22 mouse cellular contexts compared by ENCODE assay signal in the genomic region with DNA sequence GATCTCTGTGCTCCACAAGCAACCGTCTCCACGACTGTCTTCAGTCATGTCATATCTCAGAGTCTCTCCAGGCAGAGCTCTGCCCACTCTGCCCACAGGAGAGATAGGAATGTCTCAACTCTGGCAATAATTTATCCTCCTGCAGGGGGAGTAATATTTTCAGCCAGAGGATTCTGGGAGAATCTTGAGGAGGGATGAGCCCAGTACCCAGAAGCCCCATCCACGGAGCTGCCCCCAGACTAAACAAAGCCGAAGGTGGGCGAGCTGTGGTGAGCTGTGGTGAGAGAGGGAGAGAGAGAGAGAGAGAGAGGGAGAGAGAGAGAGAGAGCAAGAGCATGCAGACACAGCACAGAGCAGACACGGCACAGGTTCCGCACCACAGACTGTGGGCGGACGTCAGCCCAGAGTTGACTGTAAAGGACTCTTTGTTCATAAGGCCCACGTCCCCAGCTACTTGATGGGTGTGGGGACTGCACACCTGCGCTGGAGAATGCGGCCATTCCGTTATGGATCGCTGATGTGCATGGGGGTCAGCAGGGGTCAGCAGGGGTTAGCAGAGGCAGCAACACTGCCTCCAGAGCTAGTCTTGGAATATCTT.
DNase-seq lines count a peak whose midpoint lies in the region; ATAC-seq lines count a peak whose summit lies in the region.
"Had no signal": no experiment of that assay in that cellular context is flagged by ENCODE, and none has a peak within 500 bp of the region (broad histone marks: within the 10 kb centered on the region; RNA-seq: fewer than 3 reads in every experiment).

No protein-coding gene starts in this region.

- no peak overlapping the region for H3K27ac ChIP-seq in heart, embryonic 13.5 days (replicated peaks)
- no peak overlapping the region for H3K27ac ChIP-seq in kidney, embryonic 16.5 days (ENCODE audit: low read length)
- H3K27ac ChIP-seq in lung, embryonic 16.5 days (ENCODE audit: low read length), result no peak overlapping the region
- H3K27ac ChIP-seq: forebrain, embryonic 13.5 days; kidney, postnatal 0 days; midbrain, embryonic 12.5 days; stomach, embryonic 15.5 days had no signal

- H3K4me3 ChIP-seq in heart, embryonic 13.5 days, result no peak overlapping the region
- H3K4me3 ChIP-seq in kidney, embryonic 16.5 days (ENCODE audit: low read length), result no peak overlapping the region
- no peak overlapping the region for H3K4me3 ChIP-seq in lung, embryonic 16.5 days (ENCODE audit: low read length)
- H3K4me3 ChIP-seq: forebrain, embryonic 13.5 days; midbrain, embryonic 12.5 days; myocyte; stomach, embryonic 15.5 days had no signal

- peaks cover 4% of the 10 kb centered on the region; the same call in 1 of the 2 replicates for H3K9me3 ChIP-seq in heart, embryonic 13.5 days
- 0 out of 2 replicates have a peak, but pooled peaks cover 4% of the 10 kb centered on the region for H3K9me3 ChIP-seq in kidney, embryonic 16.5 days (ENCODE audit: low read length)
- H3K9me3 ChIP-seq in lung, embryonic 16.5 days (ENCODE audit: control insufficient read depth, low read length), result no peaks in the 10 kb centered on the region
- H3K9me3 ChIP-seq: forebrain, embryonic 13.5 days; midbrain, embryonic 12.5 days; stomach, embryonic 15.5 days had no signal

- H3K27me3 ChIP-seq in heart, embryonic 13.5 days (replicated peaks), result peaks cover 58% of the 10 kb centered on the region
- peaks cover 15% of the 10 kb centered on the region for H3K27me3 ChIP-seq in kidney, embryonic 16.5 days (ENCODE audit: insufficient read depth, low read length)
- H3K27me3 ChIP-seq in lung, embryonic 16.5 days (ENCODE audit: control insufficient read depth, insufficient read depth, low read depth, low read length), result no peaks in the 10 kb centered on the region; the same call in 1 of the 2 replicates
- H3K27me3 ChIP-seq: forebrain, embryonic 13.5 days; stomach, embryonic 15.5 days had no signal

- no peak for DNase-seq in heart, adult 11 months
- DNase-seq in kidney, adult 11 months, result no peak
- no peak for DNase-seq in lung, postnatal 25 days (ENCODE audit: low spot score)
- peak; percentile 33 for DNase-seq in retina, postnatal 1 day
- DNase-seq in layer of hippocampus, adult 8-10 months (ENCODE audit: low spot score in 2 of 2), result no peak
- DNase-seq: adrenal gland, postnatal 36 days; cerebellum, adult 18-20 months; gastrocnemius, postnatal 25 days; heart, postnatal 36 days; layer of hippocampus, adult 9-11 months; liver, postnatal 0 days; right cerebral cortex, postnatal 25 days; thymus, adult 2 months had no signal

- H3K36me3 ChIP-seq in heart, embryonic 13.5 days, result no peaks in the 10 kb centered on the region
- H3K36me3 ChIP-seq in kidney, embryonic 16.5 days (ENCODE audit: insufficient read depth, low read length), result no peaks in the 10 kb centered on the region
- no peaks in the 10 kb centered on the region for H3K36me3 ChIP-seq in lung, embryonic 16.5 days (ENCODE audit: control insufficient read depth, insufficient read depth, low read length)
- H3K36me3 ChIP-seq: midbrain, embryonic 12.5 days; stomach, embryonic 15.5 days had no signal

- peak overlapping the region; percentile 58; the same call in 1 of the 2 replicates for H3K9ac ChIP-seq in heart, embryonic 13.5 days
- no peak overlapping the region for H3K9ac ChIP-seq in kidney, embryonic 16.5 days (replicated peaks; ENCODE audit: low read length)
- no peak overlapping the region for H3K9ac ChIP-seq in lung, embryonic 16.5 days (ENCODE audit: low read length)
- H3K9ac ChIP-seq: forebrain, embryonic 13.5 days; liver, postnatal 0 days; midbrain, embryonic 12.5 days; stomach, embryonic 15.5 days had no signal

- WGBS in heart, embryonic 13.5 days, result 71% methylated on average over 14 of the region's 14 CpGs
- 53% methylated on average over 14 of the region's 14 CpGs for WGBS in kidney, embryonic 16.5 days
- 57% methylated on average over 14 of the region's 14 CpGs for WGBS in lung, embryonic 16.5 days

- no peak for ATAC-seq in heart, embryonic 13.5 days (ENCODE audit: extremely low read depth, insufficient number of reproducible peaks, low FRiP score, low TSS enrichment)
- ATAC-seq in kidney, embryonic 16.5 days (ENCODE audit: low FRiP score, low TSS enrichment), result peak; percentile 68
- peak; percentile 15; the same call in 1 of the 2 replicates for ATAC-seq in lung, embryonic 16.5 days (ENCODE audit: low read depth)
- ATAC-seq: forebrain, embryonic 13.5 days; liver, postnatal 0 days had no signal

- H3K4me1 ChIP-seq in heart, embryonic 13.5 days, result peaks cover 50% of the 10 kb centered on the region
- H3K4me1 ChIP-seq in kidney, embryonic 16.5 days (ENCODE audit: insufficient read depth, low read length), result peaks cover 22% of the 10 kb centered on the region
- no peaks in the 10 kb centered on the region for H3K4me1 ChIP-seq in lung, embryonic 16.5 days (replicated peaks; ENCODE audit: control insufficient read depth, insufficient read depth, low read length)

- H3K4me2 ChIP-seq in heart, embryonic 13.5 days, result no peak overlapping the region
- no peak overlapping the region for H3K4me2 ChIP-seq in kidney, embryonic 16.5 days (replicated peaks; ENCODE audit: low read depth, low read length)
- H3K4me2 ChIP-seq in lung, embryonic 16.5 days (ENCODE audit: low read depth, low read length), result no peak overlapping the region
- H3K4me2 ChIP-seq: forebrain, embryonic 13.5 days; heart, embryonic 11.5 days; midbrain, embryonic 12.5 days; stomach, embryonic 15.5 days had no signal
